Mouse (Mus musculus) small intestine, adult 2 months (tissue): ENCODE measurements around the gene Zfp446. TPM values are rescaled to one million over a fixed set of nuclear protein-coding genes. Genes with fewer than 3 reads are reported as not detected.

Experiments
- H3K27ac ChIP-seq: fragments of 200-500 bp; 2 replicates; pipeline ENCODE4 v1.5.1; 2012; ENCODE audit warnings: low read depth, low read length, control low read depth, inconsistent platforms; ENCODE audit not compliant: insufficient read depth
- H3K27me3 ChIP-seq: fragments of 200-500 bp; 2 replicates; pipeline ENCODE4 v1.6.1; 2012; ENCODE audit warnings: mild to moderate bottlenecking, moderate library complexity, low read length, inconsistent platforms; ENCODE audit not compliant: control insufficient read depth, insufficient read depth
- H3K36me3 ChIP-seq: fragments of 200-500 bp; 2 replicates; pipeline ENCODE4 v1.6.1; 2012; ENCODE audit warnings: mild to moderate bottlenecking, low read length, control low read depth, inconsistent platforms; ENCODE audit not compliant: control insufficient read depth, insufficient read depth
- H3K4me1 ChIP-seq: fragments of 200-500 bp; 2 replicates; pipeline ENCODE4 v1.6.1; 2012; ENCODE audit warnings: low read length, inconsistent platforms, mixed read lengths; ENCODE audit not compliant: control insufficient read depth, insufficient read depth, insufficient read length
- H3K4me3 ChIP-seq: fragments of 200-500 bp; 2 replicates; pipeline ENCODE4 v1.5.1; 2012; ENCODE audit warnings: low read depth, mild to moderate bottlenecking, control low read depth, inconsistent platforms, low read length, moderate library complexity
- CTCF ChIP-seq: fragments of 200-500 bp; IDR thresholded peaks from 2 replicates; pipeline ENCODE4 v1.5.1; 2012; ENCODE audit warnings: low read depth, mild to moderate bottlenecking, control low read depth, inconsistent platforms, low read length, moderate library complexity, mixed read lengths; ENCODE audit not compliant: insufficient replicate concordance, insufficient read length; ENCODE audit errors: extremely low read depth
- POLR2A ChIP-seq: fragments of 200-500 bp; IDR thresholded peaks from 2 replicates; pipeline ENCODE4 v1.6.1; 2012; ENCODE audit warnings: low read depth, mild to moderate bottlenecking, control low read depth, inconsistent platforms, low read length, moderate library complexity
- WGBS: fragments of 180-500 bp; shearing (Covaris S2); methylation state at CpG from one replicate; pipeline ENCODE4 v1.1.7; 2018; 5-methylcytosine and 5-hydroxymethylcytosine counted together
- polyA plus RNA-seq: library from polyadenylated mRNA; depleted of rRNA; stranded (reverse); fragments of >200 nt; gene quantifications from 2 replicates; pipeline ENCODE4 v1.2.3, GENCODE M21; 2012

Zfp446 gene
- polyA plus RNA-seq, 1 experiment = 1.2 TPM

DNA sequence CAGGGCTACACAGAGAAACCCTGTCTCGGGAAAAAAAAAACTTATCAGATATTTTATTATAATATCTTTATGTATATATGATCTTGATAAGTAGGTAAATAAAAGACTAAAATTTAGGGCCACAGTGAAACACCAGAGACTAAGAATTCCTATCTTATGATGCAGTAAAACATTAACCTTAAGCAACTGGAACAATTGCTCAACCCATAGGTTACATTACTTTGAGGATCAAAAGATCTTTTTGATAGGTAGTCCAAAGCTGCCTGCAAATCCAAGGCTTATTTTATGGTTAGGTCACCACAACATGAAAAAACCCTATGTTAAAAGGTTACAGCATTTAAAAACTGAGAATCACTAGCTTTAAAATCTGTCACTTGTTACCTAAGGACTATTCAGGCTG is 23.9 kb downstream of the Zfp446 start:
- Histone ChIP-seq H3K27ac (no peak overlapping the region), H3K27me3 (no peaks in the 10 kb centered on the region), H3K4me3 (no peak overlapping the region), H3K36me3 (peaks cover 9% of the 10 kb centered on the region), H3K4me1 (peaks cover 2% of the 10 kb centered on the region)
- WGBS = 27% methylated on average over 1 of the region's 1 CpGs
- TF ChIP-seq POLR2A (no peak), CTCF (no peak)

DNA sequence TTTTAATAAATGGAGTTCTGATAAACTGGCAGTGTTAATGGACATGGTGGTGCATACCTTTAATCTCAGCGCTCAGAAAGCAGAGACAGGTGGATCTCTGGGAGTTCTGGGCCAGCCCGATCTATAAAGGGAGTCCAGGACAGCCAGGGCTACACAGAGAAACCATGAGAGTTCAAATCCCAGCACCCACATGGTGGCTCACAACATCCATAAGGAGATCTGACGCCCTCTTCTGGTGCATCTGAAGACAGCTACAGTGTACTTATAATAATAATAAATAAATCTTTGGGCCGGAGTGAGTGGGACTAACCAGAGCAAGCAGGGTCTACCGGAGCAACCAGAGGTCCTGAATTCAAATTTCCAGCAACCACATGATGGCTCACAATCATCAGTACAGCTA is 25.7 kb downstream of the Zfp446 start:
- H3K36me3 ChIP-seq = peaks cover 20% of the 10 kb centered on the region
- H3K4me3 ChIP-seq = no peak overlapping the region
- 84% methylated on average over 5 of the region's 5 CpGs for WGBS
- TF ChIP-seq POLR2A (no peak), CTCF (no peak)
- no peaks in the 10 kb centered on the region for H3K4me1 ChIP-seq
- no peaks in the 10 kb centered on the region for H3K27me3 ChIP-seq
- H3K27ac ChIP-seq = no peak overlapping the region

DNA sequence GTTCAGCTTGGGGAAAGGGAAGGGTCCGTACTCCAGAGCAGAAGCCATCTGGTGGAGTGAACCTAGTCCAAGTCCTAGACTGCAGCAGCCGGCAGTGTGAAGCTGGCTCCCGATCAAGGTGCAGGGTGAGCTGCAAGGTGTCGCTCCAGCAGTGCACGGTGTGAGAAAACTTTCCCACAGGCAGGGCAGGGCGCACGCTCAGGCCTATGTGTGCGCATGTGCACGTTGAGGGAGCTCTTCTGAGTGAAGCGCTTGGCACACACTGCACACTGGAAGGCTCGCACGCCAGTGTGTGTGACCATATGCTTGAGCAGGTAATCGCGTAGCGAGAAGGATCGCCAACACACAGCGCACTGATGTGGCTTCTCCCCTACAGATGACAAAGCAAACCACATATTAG is 28.4 kb downstream of the Zfp446 start:
- Histone ChIP-seq H3K27ac (no peak overlapping the region), H3K36me3 (peaks cover 20% of the 10 kb centered on the region), H3K4me1 (peaks cover 9% of the 10 kb centered on the region; the same call in 1 of the 2 replicates), H3K4me3 (no peak overlapping the region), H3K27me3 (no peaks in the 10 kb centered on the region)
- WGBS = 90% methylated on average over 17 of the region's 17 CpGs
- TF ChIP-seq POLR2A (no peak), CTCF (no peak)

DNA sequence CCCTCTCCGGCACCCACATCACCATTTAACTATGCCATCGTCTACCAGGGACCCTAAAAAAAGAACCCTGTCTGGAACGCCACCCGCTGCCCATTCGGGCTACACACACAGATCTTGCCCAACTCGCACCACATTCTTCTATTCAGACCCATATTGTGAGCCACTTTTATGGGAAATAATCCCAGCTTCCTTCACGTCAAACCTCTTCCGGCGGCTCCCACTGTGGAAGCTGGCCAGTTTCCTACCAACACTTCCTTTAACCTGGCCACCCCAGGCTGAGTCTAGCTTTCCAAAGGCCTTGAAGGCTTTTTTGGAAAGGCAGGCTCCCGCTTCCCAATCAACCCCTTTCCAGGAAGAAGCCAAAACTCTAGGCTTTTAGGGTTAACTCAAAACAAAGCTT is 28.9 kb downstream of the Zfp446 start:
- TF ChIP-seq POLR2A = no peak
- no peak for TF ChIP-seq CTCF
- Histone ChIP-seq H3K36me3 (peaks cover 20% of the 10 kb centered on the region), H3K4me1 (peaks cover 9% of the 10 kb centered on the region; the same call in 1 of the 2 replicates), H3K27me3 (no peaks in the 10 kb centered on the region), H3K27ac (no peak overlapping the region), H3K4me3 (no peak overlapping the region)
- WGBS = 94% methylated on average over 10 of the region's 10 CpGs

DNA sequence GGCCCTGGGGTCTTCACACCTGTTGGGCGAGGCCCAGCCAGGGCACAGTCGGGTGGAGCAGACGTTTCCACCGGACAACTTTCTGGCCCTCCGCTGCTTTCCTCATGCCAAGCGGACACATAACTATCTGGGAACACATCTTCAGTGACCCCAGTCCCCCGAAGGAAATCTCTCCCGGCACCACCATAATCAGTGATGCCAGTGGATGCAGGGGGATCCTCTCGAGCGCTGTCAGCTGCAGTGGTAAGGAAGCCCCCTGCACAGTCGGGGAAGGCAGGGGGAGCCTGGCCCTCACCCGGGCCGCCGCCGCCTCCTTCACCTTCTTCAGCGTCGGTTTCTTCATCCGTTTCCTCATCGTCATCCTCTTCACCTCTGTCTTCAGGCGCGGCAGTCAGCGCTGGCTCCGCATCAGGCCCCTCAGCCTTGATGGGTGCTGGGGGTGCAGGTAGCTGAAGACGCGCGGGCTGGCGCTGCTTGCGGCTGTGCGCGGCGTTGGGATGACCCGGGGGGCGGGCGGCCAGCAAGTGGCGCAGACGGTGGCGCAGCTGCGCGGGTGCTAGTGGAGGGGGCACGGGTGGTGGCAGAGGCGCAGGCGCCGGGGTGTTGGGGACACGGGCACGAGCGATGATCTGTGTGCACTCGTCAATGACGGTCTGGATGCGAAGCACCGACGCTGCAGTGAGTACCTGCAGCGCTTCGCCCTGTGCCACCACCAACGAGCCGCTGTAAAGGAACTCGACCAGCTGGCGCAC is 29.9 kb downstream of the Zfp446 start:
- peaks cover 9% of the 10 kb centered on the region; the same call in 1 of the 2 replicates for H3K4me1 ChIP-seq
- H3K27me3 ChIP-seq = no peaks in the 10 kb centered on the region
- TF ChIP-seq POLR2A (no peak), CTCF (no peak)
- 85% methylated on average over 57 of the region's 57 CpGs for WGBS
- peaks cover 20% of the 10 kb centered on the region for H3K36me3 ChIP-seq
- no peak overlapping the region for H3K4me3 ChIP-seq
- no peak overlapping the region for H3K27ac ChIP-seq

DNA sequence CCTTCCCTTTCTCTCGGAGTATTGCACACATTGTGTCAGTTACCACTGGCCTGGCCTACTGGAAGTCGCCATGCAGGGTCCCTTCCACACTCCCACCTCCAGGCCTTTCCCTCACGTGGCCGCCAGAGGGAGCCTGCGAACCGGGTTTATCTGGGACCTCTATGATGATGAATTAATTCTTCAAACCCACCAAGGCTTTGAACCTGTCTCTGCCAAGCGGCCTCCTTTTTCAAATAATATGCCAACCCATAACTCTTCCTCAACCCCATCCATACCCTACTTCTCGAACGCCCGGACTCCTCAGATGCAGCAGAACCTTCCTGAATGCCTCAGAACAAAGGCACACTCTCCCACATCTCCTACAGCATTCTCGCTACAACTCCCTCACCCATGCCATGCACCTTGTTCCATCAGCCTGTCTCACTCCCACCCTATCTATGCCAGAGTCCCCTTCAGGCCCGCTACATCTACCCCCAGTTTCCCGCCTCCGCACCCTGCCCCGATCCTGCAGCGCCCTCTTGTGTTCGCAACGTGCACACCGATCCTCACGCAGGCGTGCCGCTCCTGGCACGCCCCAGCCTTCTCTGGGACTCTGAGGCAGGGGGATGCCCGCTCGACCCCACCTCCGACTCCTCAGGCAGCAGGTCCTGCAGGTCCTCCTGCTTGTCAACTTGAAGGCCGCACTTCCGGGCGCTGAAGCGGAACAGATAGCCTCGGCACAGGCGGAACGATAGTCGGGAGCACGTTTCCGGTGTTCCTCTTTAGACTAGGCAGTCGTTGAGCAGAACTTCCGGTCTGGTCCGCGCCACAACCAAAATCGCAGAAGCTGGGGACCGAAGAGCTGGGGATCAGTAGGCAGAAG is 31.7 kb downstream of the Zfp446 start:
- Histone ChIP-seq H3K4me1 (peaks cover 11% of the 10 kb centered on the region; the same call in 1 of the 2 replicates), H3K27ac (peak overlapping the region; percentile 93), H3K4me3 (peak overlapping the region; percentile 94), H3K36me3 (peaks cover 20% of the 10 kb centered on the region), H3K27me3 (no peaks in the 10 kb centered on the region)
- TF ChIP-seq CTCF = peak; percentile 96
- peak; percentile 55 for TF ChIP-seq POLR2A
- WGBS = under 1% methylated on average over 42 of the region's 42 CpGs
